Mouse (Mus musculus) ES-Bruce4 (cell line): ENCODE measurements around the gene Rnf144b.

Source experiments
- CTCF ChIP-seq: IDR thresholded peaks from one replicate; pipeline ENCODE4 v1.8.1; 2011; ENCODE audit warnings: low read depth, low read length
- EP300 ChIP-seq: IDR thresholded peaks from 2 replicates; pipeline ENCODE4 v1.6.1; 2011; ENCODE audit warnings: low read depth, low read length; ENCODE audit not compliant: insufficient read depth
- POLR2A ChIP-seq: IDR thresholded peaks from one replicate; pipeline ENCODE4 v1.8.1; 2011; ENCODE audit warnings: low read length; ENCODE audit not compliant: insufficient read depth

DNA sequence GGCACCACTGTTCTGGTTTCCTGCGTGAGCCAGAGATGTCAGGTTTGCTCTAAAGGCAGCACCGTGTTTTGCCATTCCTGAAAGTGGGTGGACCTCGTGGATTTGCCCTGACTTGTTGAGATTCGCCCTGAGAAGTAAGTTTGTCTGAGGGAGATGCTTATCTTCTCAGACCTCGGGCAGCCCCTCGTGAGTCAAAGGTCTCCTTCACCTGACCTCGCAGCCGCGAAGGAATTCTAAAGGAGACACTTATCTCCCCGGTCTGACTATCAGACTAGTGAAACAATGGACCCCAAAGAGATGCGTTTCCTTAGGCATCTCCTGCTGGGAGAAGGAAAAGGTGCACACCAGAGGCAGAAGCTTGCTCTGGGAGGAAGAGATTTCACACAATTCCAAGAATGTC is 46.0 kb downstream of the Rnf144b start:
- TF ChIP-seq CTCF (no peak), POLR2A (no peak), EP300 (no peak)
